Mouse (Mus musculus) embryo, embryonic 10 days (tissue): Measurements from ENCODE around the gene Fto.

Experiments used
- DNase-seq: peaks from one replicate; pipeline ENCODE4 v3.0.0-alpha.2; 2015; ENCODE audit warnings: low spot score

Gene Fto

GRCm38 (mm10) chr8:91529699-91530098, 216.4 kb downstream of the Fto start:
- no peak for DNase-seq

- DNase-seq: no peak
Observed at GRCm38 (mm10) chr8:91530656-91531055, 217.3 kb downstream of the Fto start.

DNA sequence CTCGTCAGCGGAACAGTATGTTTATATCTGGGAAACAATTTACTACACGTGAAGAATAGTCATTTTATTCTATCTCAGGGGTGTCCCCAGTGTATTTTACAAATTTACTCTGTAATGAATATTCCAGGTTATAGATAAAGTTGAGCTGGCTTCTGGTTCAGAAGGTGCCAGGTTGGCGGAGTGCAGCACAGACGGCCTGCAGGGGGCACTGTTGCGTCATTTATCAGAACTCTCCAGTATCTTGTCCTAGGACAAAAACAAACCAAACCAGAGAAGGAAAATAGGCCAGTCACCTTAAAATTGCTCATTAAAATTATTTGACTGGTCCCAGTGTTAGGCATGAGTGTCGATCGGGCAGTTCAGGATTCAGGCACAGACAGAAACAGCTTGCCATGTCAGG, 218.6 kb downstream of the Fto start:
- peak; percentile 91 for DNase-seq

DNA sequence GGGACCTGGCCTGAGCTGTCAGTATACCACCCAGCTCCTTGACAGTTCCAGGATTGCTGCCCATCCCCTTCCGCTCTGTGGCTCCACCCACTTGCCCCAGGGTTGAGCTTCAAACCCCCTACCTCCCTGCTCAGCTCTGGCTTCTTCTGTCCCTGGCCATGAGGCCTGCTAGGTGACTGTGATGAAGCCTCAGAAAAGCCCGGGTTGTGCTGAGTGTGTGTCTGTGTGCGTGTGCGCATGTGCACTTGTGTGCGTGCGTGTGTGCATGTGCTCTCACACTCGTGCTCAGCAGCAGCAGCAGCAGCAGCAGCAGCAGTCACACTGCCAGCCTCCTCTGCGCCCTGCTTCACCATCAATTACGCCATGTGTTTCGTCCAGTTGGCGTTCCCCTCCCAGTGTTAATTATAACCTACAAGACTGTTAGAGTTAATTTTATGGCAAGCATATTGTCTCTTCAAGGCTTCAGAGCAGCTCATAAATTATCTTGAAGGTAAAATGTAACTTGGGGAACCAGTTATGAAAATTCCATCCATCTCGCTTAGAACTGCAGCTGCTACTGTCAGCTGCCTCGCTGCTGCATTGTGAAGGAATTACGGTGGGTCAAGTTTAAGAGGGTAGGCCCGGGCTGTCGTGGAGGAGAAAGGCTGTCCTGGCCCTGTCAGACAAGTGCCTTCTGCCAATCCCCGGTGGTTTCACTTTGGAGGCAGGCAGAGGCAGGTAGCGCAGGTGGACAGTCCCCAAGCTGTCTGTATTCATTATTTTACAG, 219.5 kb downstream of the Fto start:
- DNase-seq: peak; percentile 42

GRCm38 (mm10) chr8:91534752-91535151, 221.4 kb downstream of the Fto start:
- DNase-seq: no peak

DNA sequence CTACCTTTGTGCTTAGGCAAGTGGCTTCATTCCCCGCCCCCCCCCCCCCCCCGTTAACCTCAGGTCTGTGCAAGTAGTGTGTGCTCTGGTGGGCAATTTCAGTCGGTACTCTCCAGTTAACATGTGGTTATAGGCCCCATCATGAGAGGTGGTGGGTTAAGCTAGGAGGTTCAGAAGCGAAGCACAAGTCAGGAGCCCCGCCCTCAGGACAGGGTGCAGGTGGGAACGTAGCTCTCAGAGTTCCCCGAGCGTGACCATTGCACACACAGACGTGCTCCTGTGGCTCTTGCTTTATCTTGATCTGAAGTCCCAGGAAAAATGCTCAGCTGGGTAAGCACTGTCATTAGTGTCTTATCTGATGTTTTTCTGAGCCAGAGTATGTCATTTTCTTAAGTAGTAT, 224.8 kb downstream of the Fto start:
- no peak for DNase-seq

DNA sequence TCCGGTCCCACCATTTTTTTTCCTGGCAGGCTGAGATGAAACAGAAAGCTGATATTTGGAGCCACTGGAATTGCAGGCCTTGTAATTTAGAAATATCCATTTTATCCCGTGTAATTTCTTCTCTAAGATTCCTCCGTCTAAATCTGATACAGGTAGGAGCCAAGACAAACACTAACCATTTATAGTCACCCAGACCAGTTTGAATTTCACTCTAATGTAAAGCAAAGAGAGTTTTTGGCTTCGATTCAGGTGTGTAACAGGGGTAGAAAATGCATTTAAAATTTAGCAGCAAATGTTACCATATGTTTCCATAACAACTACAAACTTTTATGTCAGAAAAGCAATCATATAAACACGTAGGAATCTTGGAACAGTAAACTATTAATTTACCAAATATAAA, 225.6 kb downstream of the Fto start:
- DNase-seq: no peak

DNA sequence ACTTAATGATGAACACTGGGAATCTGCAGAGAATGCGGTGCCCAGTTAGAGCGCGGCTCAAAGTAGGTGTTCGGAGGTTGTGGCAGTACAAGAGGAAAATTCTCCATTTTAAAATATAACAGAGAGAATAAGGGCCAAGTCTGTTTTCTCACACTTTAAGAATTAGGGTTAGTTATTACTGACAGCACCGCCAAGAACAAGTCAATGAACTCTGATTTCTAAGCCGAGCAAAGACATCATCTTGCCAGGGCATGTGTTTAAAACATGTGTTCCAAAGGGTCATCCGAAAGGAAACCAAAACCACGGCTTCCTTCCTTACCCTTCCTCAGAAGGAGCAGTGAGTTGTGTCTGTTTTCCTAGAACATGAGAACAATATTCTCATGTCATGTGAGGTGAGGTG, 226.3 kb downstream of the Fto start:
- DNase-seq: no peak

DNA sequence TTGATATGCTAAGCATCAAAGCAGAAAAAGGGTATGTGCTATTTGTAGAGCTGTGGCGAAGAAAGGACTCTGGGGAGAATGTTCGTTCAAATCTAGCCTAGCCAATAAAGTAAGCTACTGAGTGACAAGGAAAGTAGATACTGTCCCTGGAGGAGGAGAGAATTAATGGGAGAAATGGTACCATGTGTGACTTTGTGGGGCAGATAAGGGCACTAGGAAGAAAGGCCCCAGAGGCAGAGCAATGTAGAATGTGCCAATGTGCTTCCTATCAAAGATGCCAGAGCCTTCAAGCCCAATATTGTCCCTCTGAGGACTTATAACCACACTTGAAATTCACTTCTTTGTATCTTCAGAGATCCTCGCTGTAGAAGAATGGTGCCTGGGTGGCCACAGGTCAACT, 227.9 kb downstream of the Fto start:
- DNase-seq: no peak

DNA sequence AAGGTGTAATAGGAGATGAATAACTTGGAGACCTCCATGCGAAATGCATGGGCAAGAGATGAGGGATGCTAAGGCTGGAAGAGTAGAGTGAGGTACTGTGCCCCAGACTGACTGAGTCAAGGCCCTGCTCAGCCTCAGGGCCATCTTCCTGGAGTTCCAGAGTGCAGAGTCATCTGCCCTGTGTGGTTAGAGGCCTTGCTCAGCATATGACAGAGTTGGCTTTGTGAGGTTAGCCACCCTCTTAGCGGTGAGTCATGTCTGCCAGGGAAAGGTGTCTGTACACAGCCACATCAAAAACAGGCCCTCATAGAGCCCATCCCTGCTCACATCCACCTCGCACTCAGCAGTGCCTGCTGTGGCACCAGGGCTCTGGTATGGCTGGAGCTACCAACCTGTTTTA, 232.2 kb downstream of the Fto start:
- no peak for DNase-seq

DNA sequence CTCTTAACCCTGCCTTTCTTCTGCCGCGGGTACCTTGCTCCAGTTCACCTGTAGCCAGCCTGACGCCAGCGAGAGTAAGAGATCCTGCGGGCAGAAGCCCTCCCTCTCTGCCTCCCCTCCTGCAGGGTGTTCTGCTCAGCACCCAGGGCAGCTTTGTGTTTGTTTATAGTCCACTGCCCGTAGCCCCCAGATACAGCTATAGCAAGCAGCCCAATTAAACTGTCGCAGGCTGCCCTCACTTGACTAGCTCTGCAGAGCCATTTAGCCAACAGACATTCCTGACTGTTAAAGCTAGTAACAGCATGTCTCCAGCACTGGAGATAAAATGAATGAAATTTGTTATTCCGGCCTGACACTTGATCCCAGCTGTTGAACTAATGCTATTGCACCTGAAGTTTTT, 233.3 kb downstream of the Fto start:
- no peak for DNase-seq

DNA sequence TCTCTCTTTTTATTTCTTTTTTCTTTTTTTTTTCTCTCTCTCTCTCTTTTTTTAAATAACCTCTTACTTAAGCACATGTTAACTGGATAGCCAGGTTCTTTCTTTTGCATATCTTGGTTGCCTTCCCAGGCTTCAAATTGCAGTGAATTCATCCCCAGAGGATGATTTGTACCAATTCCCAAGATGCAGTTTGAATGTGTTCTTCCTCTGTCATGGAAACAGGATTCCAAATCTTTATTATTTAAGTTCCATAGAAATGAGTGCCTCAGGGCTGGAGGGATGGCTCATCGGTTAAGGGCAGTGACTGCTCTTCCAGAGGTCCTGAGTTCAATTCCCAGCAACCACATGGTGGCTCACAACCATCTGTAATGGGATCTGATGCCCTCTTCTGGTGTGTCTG, 236.8 kb downstream of the Fto start:
- no peak for DNase-seq

DNA sequence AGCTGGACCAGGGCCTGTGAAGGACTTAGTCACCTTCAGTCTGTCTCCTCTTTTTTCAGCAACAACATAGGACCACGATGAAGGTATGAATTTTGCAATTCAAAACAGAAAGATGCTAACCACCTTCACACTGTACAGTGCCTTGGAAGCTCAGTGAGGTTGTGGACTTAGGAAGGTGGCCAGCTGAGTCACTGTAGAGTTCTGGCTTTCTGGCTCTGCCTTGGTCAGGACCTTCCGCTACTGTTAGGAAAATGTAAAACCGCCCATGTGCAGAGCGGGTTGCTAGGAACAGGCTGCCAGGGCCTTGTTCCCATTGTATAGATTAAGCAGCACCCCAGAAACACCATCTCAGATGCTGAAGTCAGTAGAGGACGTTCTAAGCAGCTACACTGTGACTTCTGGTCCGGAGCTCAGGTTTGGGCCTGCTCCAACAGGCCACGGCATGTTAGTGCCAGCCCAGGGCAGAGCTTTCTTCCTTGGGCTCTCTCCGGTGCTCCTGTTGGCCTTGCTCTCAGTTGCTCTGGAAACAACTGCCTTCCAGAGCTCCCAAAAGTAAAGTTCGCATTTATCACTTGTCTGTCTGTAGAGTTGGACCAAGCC, 237.9 kb downstream of the Fto start:
- DNase-seq: no peak

DNA sequence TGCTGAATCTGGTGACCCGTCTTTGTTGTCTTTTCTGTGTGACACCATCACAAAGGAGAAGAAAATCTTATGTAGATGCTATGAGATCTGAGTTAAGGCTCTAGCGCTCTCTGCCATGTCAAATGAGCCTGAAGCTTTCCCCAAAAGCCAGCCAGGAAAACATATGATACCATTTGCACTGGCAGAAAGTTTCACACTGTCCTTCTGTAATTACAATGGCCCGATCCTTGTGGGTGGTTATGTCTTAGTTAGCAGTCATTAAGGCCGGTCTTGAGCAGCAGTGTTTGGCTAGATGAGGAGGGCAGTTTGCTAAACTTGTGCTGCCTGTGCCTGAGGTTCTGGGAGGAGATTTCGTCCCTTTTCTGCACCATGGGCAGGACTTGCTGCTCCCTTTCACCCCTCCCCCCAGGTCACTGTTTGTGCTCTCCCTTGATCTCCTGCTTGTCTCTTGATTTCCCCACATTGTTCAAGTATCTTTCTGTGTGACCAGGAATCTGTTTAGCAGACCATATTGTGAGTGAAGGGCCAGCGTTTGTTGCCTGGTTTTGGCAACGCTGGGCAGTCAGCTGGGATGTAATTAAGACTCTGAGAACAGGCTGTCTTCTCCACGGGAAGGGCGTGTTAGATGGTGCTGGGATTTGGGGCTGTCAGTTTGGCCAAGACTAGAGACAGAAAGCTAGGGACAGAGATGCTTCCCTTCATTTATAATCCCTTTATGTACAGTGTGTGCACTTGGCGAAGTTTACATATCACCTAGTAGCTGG, 238.6 kb downstream of the Fto start:
- DNase-seq: no peak

DNA sequence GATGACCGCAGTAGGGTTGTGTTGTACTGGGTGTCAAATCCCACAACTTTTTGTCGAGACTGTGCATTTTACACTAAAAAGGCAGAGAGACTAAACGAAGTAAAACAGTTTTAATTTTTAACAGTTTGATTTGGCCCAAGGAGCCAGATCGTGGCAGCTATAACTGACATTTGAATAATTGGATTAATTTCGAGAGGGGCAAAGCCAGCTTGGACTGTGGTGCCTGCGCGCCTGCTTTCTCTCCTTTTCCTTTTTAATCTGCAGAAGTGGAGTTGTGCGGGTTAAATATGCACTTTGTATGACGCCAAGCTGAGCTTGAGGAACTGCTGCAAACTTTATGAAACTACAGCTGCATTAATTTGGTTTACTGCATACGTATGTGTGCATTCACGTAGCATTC, 239.3 kb downstream of the Fto start:
- no peak for DNase-seq

DNA sequence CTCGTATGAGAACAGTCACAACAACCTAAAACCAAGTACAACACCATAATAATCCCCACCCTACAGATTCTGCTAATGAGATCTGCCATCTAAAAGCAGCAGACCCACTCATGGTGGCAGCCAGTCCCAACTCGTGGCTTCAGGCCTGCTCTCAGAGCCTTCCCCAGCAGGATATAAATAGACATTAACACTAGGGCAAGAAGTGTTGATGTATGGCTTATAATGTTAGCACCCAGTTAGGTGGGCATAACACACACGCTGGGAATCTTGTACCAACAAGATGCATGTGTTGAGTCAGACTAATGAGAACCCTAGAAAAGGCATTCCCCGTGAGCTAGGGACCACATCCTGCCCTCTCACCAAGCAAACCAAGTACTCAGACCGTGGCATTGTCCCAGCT, 240.1 kb downstream of the Fto start:
- DNase-seq: no peak

DNA sequence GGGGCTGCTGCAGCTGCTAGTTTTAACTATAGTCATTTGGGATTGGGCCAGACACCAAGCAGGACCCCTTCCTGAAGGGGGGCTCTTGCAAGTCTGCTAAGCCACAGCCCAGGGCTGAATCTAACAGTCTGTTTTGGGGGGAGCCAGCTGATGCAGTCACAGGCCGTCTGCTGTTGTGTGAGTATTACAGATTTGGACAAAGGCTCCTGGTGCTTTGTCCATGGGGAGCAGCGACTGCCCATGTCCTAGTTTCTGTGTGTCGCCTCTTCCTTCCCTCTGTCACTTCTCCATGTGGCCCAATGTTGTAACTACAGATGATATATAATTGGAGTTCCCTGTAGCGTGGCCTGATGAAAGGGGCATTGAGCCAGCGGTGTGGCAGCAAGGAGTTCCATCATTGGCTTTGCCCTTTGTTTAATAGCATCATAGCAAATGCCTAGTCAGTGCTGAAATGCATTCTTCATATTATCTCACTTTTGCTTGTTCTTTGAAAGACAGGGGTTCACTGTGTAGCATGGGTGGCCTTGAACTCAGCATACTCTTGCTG, 243.8 kb downstream of the Fto start:
- no peak for DNase-seq

DNA sequence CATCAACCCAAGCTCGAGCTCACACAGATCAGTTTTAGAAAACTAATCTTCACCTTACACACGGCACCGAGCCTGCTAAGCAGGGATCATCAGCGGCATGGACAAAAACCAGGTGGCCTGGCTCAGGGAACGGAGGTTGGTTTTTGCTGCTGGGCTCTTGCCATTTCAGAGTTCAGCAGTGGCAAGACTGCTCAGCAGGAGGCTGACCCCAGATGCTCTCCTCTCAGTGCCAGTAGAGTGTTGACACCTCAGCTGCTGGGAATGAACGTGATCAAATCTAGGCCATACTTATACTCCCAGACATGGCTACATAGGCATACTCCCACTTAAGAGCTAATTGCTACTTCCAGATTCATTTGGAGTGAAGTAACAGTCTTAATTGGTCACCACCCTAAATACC, 245.1 kb downstream of the Fto start:
- no peak for DNase-seq

DNA sequence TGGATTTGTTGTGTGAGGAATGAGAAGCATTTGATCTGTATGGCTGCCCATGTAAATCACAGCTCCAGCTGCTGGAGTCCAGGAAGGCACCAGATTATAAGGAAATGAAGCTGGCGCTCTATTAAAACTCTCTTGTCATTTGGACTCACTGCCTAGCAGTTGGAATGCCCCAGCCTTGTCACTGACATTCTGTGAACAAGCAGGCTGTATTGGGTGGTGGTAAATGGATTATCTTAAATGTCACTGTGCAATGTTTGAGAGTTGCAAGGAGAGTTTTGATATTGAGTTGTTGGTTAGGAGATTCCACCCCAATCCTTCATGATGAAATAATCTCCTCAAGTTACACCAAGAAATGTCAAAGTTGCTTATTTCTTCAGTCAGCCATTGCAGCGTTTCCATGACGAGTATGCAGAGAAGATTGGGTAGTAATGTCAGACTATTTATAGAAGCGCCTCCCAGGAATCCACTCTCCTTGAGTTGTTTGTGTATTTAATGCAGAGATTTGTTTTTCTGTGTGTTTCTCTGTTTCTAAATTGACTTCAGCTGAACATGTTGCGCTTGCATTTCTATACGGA, 246.8 kb downstream of the Fto start:
- no peak for DNase-seq

DNA sequence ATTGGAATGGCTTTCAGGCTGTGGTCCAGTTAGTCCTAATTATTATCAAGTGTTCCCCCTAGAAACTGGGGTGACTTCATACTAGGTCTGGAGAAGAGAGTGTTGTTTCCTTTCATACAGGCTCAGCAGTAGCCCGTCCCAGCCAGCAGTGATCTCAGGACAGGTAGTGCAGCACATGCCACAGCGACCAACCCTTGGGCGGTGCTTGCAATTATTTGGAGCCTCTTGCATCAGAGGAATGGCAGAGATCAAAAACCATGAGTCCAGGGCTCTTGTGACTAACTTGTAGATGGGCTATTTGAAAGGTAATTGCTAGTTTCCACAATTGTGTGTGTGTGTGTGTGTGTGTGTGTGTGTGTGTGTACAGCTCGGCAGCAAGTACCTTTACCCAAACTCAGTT, 247.9 kb downstream of the Fto start:
- no peak for DNase-seq

GRCm38 (mm10) chr8:91562600-91562999, 249.3 kb downstream of the Fto start:
- no peak for DNase-seq

- no peak for DNase-seq
Observed at GRCm38 (mm10) chr8:91563326-91563725, 250.0 kb downstream of the Fto start.
